Mouse (Mus musculus) midbrain, postnatal 0 days (tissue): Measurements from ENCODE around the gene Map3k6. TPM values are rescaled to one million over a fixed set of nuclear protein-coding genes. Genes with fewer than 3 reads are reported as not detected.

Source experiments
- ATAC-seq: fragments of 200-750 bp; cut with Nextera tagmentation; 2 replicates; pipeline ENCODE4 v1.8.0; 2017; ENCODE audit warnings: moderate number of reproducible peaks, mild to moderate bottlenecking, moderate TSS enrichment, moderate library complexity; ENCODE audit not compliant: low FRiP score
- DNase-seq: peaks from one replicate; pipeline ENCODE4 v3.0.0-alpha.2; 2015; ENCODE audit warnings: low spot score
- H3K27ac ChIP-seq: fragments of 300-500 bp; sonication (generic); 2 replicates; pipeline ENCODE4 v1.5.1; 2014; ENCODE audit warnings: low read depth, mild to moderate bottlenecking, low read length, mixed read lengths
- H3K27me3 ChIP-seq: fragments of 300-500 bp; sonication (generic); 2 replicates; pipeline ENCODE4 v1.6.1; 2014; ENCODE audit warnings: low read length, control low read depth, mixed read lengths; ENCODE audit not compliant: insufficient read depth
- H3K36me3 ChIP-seq: fragments of 300-500 bp; sonication (generic); 2 replicates; pipeline ENCODE4 v1.6.1; 2014; ENCODE audit warnings: low read length, control low read depth, mixed read lengths; ENCODE audit not compliant: insufficient read depth
- H3K4me1 ChIP-seq: fragments of 300-500 bp; sonication (generic); 2 replicates; pipeline ENCODE4 v1.6.1; 2014; ENCODE audit warnings: mild to moderate bottlenecking, control low read depth, antibody characterized with exemption, low read length, mixed read lengths; ENCODE audit not compliant: insufficient read depth
- H3K4me2 ChIP-seq: fragments of 300-500 bp; sonication (generic); 2 replicates; pipeline ENCODE4 v1.6.1; 2014; ENCODE audit warnings: low read depth, mild to moderate bottlenecking, low read length, mixed read lengths; ENCODE audit not compliant: poor library complexity, severe bottlenecking
- H3K4me3 ChIP-seq: fragments of 300-500 bp; sonication (generic); 2 replicates; pipeline ENCODE4 v1.5.1; 2014; ENCODE audit warnings: low read depth, mild to moderate bottlenecking, low read length, moderate library complexity
- H3K9ac ChIP-seq: fragments of 300-500 bp; sonication (generic); replicated peaks from 2 replicates; pipeline ENCODE4 v1.6.1; 2014; ENCODE audit warnings: mild to moderate bottlenecking, low read length, moderate library complexity, mixed read lengths; ENCODE audit not compliant: poor library complexity, severe bottlenecking
- H3K9me3 ChIP-seq: fragments of 300-500 bp; sonication (generic); 2 replicates; pipeline ENCODE4 v1.6.1; 2016; ENCODE audit warnings: low read length, control low read depth
- CTCF ChIP-seq: IDR thresholded peaks from 2 replicates; pipeline ENCODE4 v1.5.1; 2016; ENCODE audit warnings: antibody characterized with exemption, mild to moderate bottlenecking
- WGBS: fragments of 180-500 bp; shearing (Covaris S2); extraction: QIAGEN DNeasy Blood & Tissue Kit; methylation state at CpG from one replicate; pipeline ENCODE4 v1.1.7; 2014; 5-methylcytosine and 5-hydroxymethylcytosine counted together
- polyA plus RNA-seq: library from polyadenylated mRNA; unstranded; fragments of >200 nt; fragmentation: Nextera tagmentation; extraction: Ambion mirVana; gene quantifications from 2 replicates; pipeline ENCODE4 v1.2.1, GENCODE M21; 2015
- total RNA-seq: library from RNA; depleted of rRNA; stranded (reverse); fragments of >200 nt; gene quantifications from 2 replicates; pipeline ENCODE4 v1.2.3, GENCODE M21; 2014

Map3k6 gene
- total and polyA plus RNA-seq, 2 experiments from 2014 or later, result 4.1 to 7.6 TPM

GRCm38 (mm10) chr4:133247806-133248449 is 7.3 kb downstream of the Map3k6 start:
- Histone ChIP-seq H3K27ac (no peak overlapping the region), H3K4me3 (no peak overlapping the region), H3K9ac (no peak overlapping the region), H3K4me1 (no peaks in the 10 kb centered on the region; the same call in 1 of the 2 replicates), H3K9me3 (no peaks in the 10 kb centered on the region), H3K27me3 (peaks cover 61% of the 10 kb centered on the region), H3K36me3 (no peaks in the 10 kb centered on the region), H3K4me2 (no peak overlapping the region)
- ATAC-seq (no peak), DNase-seq (no peak)
- TF ChIP-seq CTCF, result no peak
- 78% methylated on average over 13 of the region's 13 CpGs for WGBS

- ATAC-seq, result no peak
- WGBS, result 4% methylated on average over 22 of the region's 22 CpGs
These were observed 10.0 kb downstream of the Map3k6 start for GRCm38 (mm10) chr4:133250609-133251008.

GRCm38 (mm10) chr4:133251214-133251613 is 10.6 kb downstream of the Map3k6 start:
- H3K27ac ChIP-seq, result no peak overlapping the region
- ATAC-seq (no peak), DNase-seq (no peak)
- H3K27me3 ChIP-seq, result peaks cover 53% of the 10 kb centered on the region
- H3K36me3 ChIP-seq, result no peaks in the 10 kb centered on the region
- H3K4me2 ChIP-seq, result peak overlapping the region; percentile 48
- no peaks in the 10 kb centered on the region for H3K9me3 ChIP-seq
- H3K9ac ChIP-seq, result peak overlapping the region; percentile 29; the same call in 1 of the 2 replicates
- WGBS, result 5% methylated on average over 31 of the region's 31 CpGs
- H3K4me3 ChIP-seq, result peak overlapping the region; percentile 26
- H3K4me1 ChIP-seq, result no peaks in the 10 kb centered on the region; the same call in 1 of the 2 replicates
- no peak for TF ChIP-seq CTCF

More at GRCm38 (mm10) chr4:133250609-133251008, 10.0 kb downstream of the Map3k6 start:
- Histone ChIP-seq H3K4me2 (peak overlapping the region; percentile 48), H3K9me3 (no peaks in the 10 kb centered on the region), H3K36me3 (no peaks in the 10 kb centered on the region), H3K27ac (no peak overlapping the region), H3K27me3 (peaks cover 51% of the 10 kb centered on the region), H3K4me1 (no peaks in the 10 kb centered on the region; the same call in 1 of the 2 replicates), H3K4me3 (peak overlapping the region; percentile 26; the same call in 1 of the 2 replicates), H3K9ac (0 out of 2 replicates have a peak overlapping the region, but pooled peaks have one; percentile 29)
- TF ChIP-seq CTCF, result peak; percentile 81
- peak; percentile 58 for DNase-seq

- Histone ChIP-seq H3K27me3 (peaks cover 55% of the 10 kb centered on the region), H3K36me3 (no peaks in the 10 kb centered on the region), H3K4me1 (no peaks in the 10 kb centered on the region; the same call in 1 of the 2 replicates), H3K9me3 (no peaks in the 10 kb centered on the region), H3K4me3 (no peak overlapping the region), H3K4me2 (no peak overlapping the region), H3K9ac (no peak overlapping the region), H3K27ac (no peak overlapping the region)
- WGBS, result 36% methylated on average over 4 of the region's 4 CpGs
- ATAC-seq (no peak), DNase-seq (no peak)
- TF ChIP-seq CTCF, result peak; percentile 51
These were observed 11.5 kb downstream of the Map3k6 start for GRCm38 (mm10) chr4:133252089-133252488.

GRCm38 (mm10) chr4:133253412-133253811 is 12.8 kb downstream of the Map3k6 start:
- no peak overlapping the region for H3K4me2 ChIP-seq
- H3K36me3 ChIP-seq, result no peaks in the 10 kb centered on the region
- H3K4me3 ChIP-seq, result no peak overlapping the region
- no peak overlapping the region for H3K27ac ChIP-seq
- no peak for DNase-seq
- no peaks in the 10 kb centered on the region; the same call in 1 of the 2 replicates for H3K4me1 ChIP-seq
- TF ChIP-seq CTCF, result no peak
- no peak for ATAC-seq
- H3K9me3 ChIP-seq, result no peaks in the 10 kb centered on the region
- no peak overlapping the region for H3K9ac ChIP-seq
- peaks cover 43% of the 10 kb centered on the region for H3K27me3 ChIP-seq
- WGBS, result 71% methylated on average over 12 of the region's 12 CpGs

GRCm38 (mm10) chr4:133255392-133255791 is 14.8 kb downstream of the Map3k6 start:
- WGBS, result 58% methylated on average over 6 of the region's 6 CpGs
- no peak overlapping the region for H3K27ac ChIP-seq

More at GRCm38 (mm10) chr4:133255392-133255791, 14.8 kb downstream of the Map3k6 start:
- no peak for ATAC-seq
- Histone ChIP-seq H3K27me3 (peaks cover 37% of the 10 kb centered on the region), H3K9ac (no peak overlapping the region), H3K36me3 (no peaks in the 10 kb centered on the region), H3K4me3 (no peak overlapping the region), H3K9me3 (no peaks in the 10 kb centered on the region), H3K4me2 (no peak overlapping the region), H3K4me1 (no peaks in the 10 kb centered on the region; the same call in 1 of the 2 replicates)
- DNase-seq, result no peak
- no peak for TF ChIP-seq CTCF
